Comparison of ENCODE assay signal across 20 mouse cellular contexts in the genomic region with DNA sequence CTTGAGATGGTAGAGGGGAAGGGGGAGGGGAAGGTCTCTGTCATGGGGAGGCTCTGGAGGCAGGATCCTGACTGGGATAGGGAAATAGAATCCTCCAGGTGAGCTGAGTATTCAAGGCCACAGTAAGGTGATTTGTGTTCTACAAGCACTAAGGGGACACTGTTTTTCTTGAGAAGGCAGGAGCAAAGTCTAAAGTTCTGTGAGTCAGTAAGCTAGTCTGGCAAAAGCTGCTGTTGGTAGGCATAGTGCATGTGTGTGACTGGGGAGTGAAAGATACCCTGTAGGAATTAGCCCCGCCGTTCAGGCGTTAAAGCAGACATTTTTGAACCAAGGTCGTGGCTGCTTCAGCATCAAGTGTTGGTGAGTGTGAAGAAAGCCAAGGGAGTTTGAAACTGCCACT. TPM values are rescaled to one million over a fixed set of nuclear protein-coding genes. Genes with fewer than 3 reads are reported as not detected.
"Had no signal": no experiment of that assay in that cellular context is flagged by ENCODE, and none has a peak within 500 bp of the region (broad histone marks: within the 10 kb centered on the region; RNA-seq: fewer than 3 reads in every experiment).

No protein-coding gene starts in this region.

RNA-seq across cellular contexts. Expression of a gene that starts 23.2 kb away (rescaled TPM):
- polyA plus RNA-seq: frontal cortex, adult 2 months; heart, embryonic 10.5 days; heart, embryonic 12.5 days; heart, embryonic 14.5 days; heart, embryonic 16.5 days; hindbrain, embryonic 10.5 days; hindbrain, embryonic 12.5 days; hindbrain, embryonic 14.5 days; hindbrain, embryonic 16.5 days; inflammation-experienced regulatory T-cells, adult 6 months; kidney, embryonic 14.5 days; kidney, embryonic 16.5 days; large intestine, adult 2 months; limb, embryonic 11.5 days; limb, embryonic 13.5 days; limb, embryonic 15.5 days; liver, adult 2 months; liver, embryonic 12.5 days; liver, embryonic 14.5 days; liver, embryonic 16.5 days had no signal

RNA-seq across cellular contexts. Expression of a gene that starts 32.6 kb away (rescaled TPM):
- polyA plus RNA-seq: frontal cortex, adult 2 months; heart, embryonic 10.5 days; heart, embryonic 12.5 days; heart, embryonic 14.5 days; heart, embryonic 16.5 days; hindbrain, embryonic 10.5 days; hindbrain, embryonic 12.5 days; hindbrain, embryonic 14.5 days; hindbrain, embryonic 16.5 days; inflammation-experienced regulatory T-cells, adult 6 months; kidney, embryonic 14.5 days; kidney, embryonic 16.5 days; large intestine, adult 2 months; limb, embryonic 11.5 days; limb, embryonic 13.5 days; limb, embryonic 15.5 days; liver, adult 2 months; liver, embryonic 12.5 days; liver, embryonic 14.5 days; liver, embryonic 16.5 days had no signal
